Mouse (Mus musculus) hindbrain, postnatal 0 days (tissue): ENCODE results near the gene Ptov1. TPM values are rescaled to one million over a fixed set of nuclear protein-coding genes. Genes with fewer than 3 reads are reported as not detected.

ENCODE experiments used
- ATAC-seq: fragments of 200-750 bp; cut with Nextera tagmentation; 2 replicates; pipeline ENCODE4 v1.8.0; 2017; ENCODE audit warnings: mild to moderate bottlenecking, moderate TSS enrichment, moderate library complexity
- DNase-seq: peaks from one replicate; pipeline ENCODE4 v3.0.0-alpha.2; 2015; ENCODE audit warnings: low spot score
- H3K27ac ChIP-seq: fragments of 300-500 bp; sonication (generic); 2 replicates; pipeline ENCODE4 v1.5.1; 2014; ENCODE audit warnings: mild to moderate bottlenecking
- H3K27me3 ChIP-seq: fragments of 300-500 bp; sonication (generic); 2 replicates; pipeline ENCODE4 v1.6.1; 2014; ENCODE audit warnings: low read length, mixed read lengths; ENCODE audit not compliant: insufficient read depth
- H3K36me3 ChIP-seq: fragments of 300-500 bp; sonication (generic); 2 replicates; pipeline ENCODE4 v1.6.1; 2014; ENCODE audit warnings: low read length, mixed read lengths; ENCODE audit not compliant: insufficient read depth
- H3K4me1 ChIP-seq: fragments of 300-500 bp; sonication (generic); 2 replicates; pipeline ENCODE4 v1.6.1; 2014; ENCODE audit warnings: antibody characterized with exemption, low read length, mixed read lengths; ENCODE audit not compliant: insufficient read depth
- H3K4me2 ChIP-seq: fragments of 300-500 bp; sonication (generic); 2 replicates; pipeline ENCODE4 v1.6.1; 2014; ENCODE audit warnings: low read depth, mild to moderate bottlenecking, low read length, moderate library complexity, mixed read lengths
- H3K4me3 ChIP-seq: fragments of 300-500 bp; sonication (generic); 2 replicates; pipeline ENCODE4 v1.5.1; 2014; ENCODE audit warnings: low read length
- H3K9ac ChIP-seq: fragments of 300-500 bp; sonication (generic); replicated peaks from 2 replicates; pipeline ENCODE4 v1.6.1; 2014; ENCODE audit warnings: mild to moderate bottlenecking, low read length, moderate library complexity, mixed read lengths
- H3K9me3 ChIP-seq: fragments of 300-500 bp; sonication (generic); 2 replicates; pipeline ENCODE4 v1.6.1; 2016; ENCODE audit warnings: low read length, mixed read lengths
- CTCF ChIP-seq: IDR thresholded peaks from 2 replicates; pipeline ENCODE4 v1.5.1; 2016; ENCODE audit warnings: antibody characterized with exemption, control low read depth, low read depth
- WGBS: fragments of 180-500 bp; shearing (Covaris S2); extraction: QIAGEN DNeasy Blood & Tissue Kit; methylation state at CpG from one replicate; pipeline ENCODE4 v1.1.7; 2014; 5-methylcytosine and 5-hydroxymethylcytosine counted together
- polyA plus RNA-seq: library from polyadenylated mRNA; unstranded; fragments of >200 nt; fragmentation: Nextera tagmentation; extraction: Ambion mirVana; gene quantifications from 2 replicates; pipeline ENCODE4 v1.2.1, GENCODE M21; 2015
- total RNA-seq: library from RNA; depleted of rRNA; stranded (reverse); fragments of >200 nt; gene quantifications from 2 replicates; pipeline ENCODE4 v1.2.3, GENCODE M21; 2014

Ptov1 gene
- total and polyA plus RNA-seq, 2 experiments from 2014 or later = 438 to 597 TPM

DNA sequence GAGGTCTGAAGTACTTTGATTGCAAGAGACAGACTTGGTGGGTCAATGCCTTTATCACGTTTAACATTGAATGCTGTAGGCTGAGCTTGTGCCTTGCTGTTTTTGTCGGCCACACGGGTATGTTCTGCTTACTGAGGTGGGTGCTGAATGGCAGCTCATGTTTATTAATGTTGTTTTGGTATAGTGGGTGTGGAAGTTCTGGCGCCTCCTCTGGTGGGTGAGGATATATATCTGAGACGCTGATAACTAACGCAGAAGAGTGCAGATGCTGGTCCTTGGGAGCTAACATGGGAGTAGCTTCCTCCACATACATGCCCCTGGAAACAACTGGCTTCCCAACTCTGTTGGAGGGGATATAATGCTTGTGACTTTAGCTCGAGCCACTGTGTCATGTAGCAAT, 46.2 kb downstream of the Ptov1 start:
- Histone ChIP-seq H3K9me3 (no peaks in the 10 kb centered on the region), H3K4me2 (no peak overlapping the region), H3K9ac (no peak overlapping the region), H3K27me3 (no peaks in the 10 kb centered on the region), H3K4me3 (no peak overlapping the region), H3K4me1 (peaks cover 8% of the 10 kb centered on the region), H3K27ac (no peak overlapping the region), H3K36me3 (no peaks in the 10 kb centered on the region; the same call in 1 of the 2 replicates)
- ATAC-seq = no peak
- WGBS = 36% methylated on average over 7 of the region's 7 CpGs
- DNase-seq = no peak
- TF ChIP-seq CTCF = peak; percentile 53

DNA sequence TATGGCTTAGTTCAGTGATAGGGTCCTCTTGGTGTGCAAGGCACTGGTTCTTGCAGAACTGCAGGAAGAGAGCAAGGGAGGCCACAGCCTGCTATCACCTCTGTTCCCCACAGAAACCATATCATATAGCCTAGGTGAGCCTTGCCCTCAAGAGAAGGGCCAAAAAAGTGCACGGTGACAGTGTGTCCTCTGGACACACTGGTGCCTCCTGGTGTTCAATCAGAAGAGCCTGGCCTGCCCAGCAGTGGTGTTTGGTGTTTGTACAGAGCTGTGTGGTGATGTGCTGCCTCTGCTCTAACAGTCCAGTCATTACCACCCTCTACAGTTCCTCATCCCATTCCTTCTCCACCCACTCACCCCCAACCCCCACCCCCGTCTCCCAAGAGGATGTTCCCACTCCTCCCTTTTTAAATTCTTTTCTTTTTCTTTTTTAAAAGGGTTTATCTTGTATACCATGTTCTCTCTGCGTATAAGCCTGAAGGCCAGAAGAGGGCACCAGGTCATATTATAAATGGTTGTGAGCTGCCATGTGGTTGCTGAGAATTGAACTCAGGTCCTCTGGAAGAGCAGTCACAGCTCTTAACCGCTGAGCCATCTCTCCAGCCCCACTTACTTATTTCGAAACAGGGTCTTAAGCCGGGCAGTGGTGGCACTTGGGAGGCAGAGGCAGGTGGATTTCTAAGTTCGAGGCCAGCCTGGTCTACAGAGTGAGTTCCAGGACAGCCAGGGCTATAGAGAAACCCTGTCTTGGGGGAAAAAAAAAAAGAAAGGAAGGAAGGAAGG, 47.7 kb downstream of the Ptov1 start:
- 89% methylated on average over 7 of the region's 7 CpGs for WGBS

DNA sequence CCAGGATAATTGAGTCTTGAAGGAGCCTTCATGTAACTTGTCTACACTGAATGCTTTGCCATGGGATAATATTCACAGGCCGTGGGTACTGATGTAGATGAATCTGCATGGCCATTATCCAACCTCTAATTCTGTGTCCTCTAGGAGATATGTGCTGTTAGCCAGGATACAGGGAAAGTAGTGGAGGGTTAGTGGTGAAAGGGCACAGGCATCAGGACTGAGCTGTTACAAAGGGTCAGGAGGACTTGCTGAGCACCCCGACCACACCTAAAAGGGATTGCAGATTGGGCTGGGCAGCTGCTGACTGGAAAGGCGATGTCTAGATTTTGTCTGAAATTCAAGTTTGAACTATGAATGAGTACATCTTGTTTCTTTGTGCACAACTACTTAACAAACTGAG, 49.1 kb downstream of the Ptov1 start:
- no peak overlapping the region for H3K4me3 ChIP-seq
- DNase-seq (no peak), ATAC-seq (no peak)
- H3K36me3 ChIP-seq = no peaks in the 10 kb centered on the region
- no peak overlapping the region for H3K4me2 ChIP-seq
- 80% methylated on average over 3 of the region's 3 CpGs for WGBS
- no peaks in the 10 kb centered on the region for H3K9me3 ChIP-seq
- TF ChIP-seq CTCF = no peak
- H3K27me3 ChIP-seq = no peaks in the 10 kb centered on the region
- H3K9ac ChIP-seq = no peak overlapping the region
- no peak overlapping the region for H3K27ac ChIP-seq
- peaks cover 21% of the 10 kb centered on the region for H3K4me1 ChIP-seq

More for the DNA sequence above, 47.7 kb downstream of the Ptov1 start:
- DNase-seq (no peak), ATAC-seq (no peak)
- no peaks in the 10 kb centered on the region for H3K27me3 ChIP-seq
- H3K4me1 ChIP-seq = peaks cover 21% of the 10 kb centered on the region
- H3K9me3 ChIP-seq = no peaks in the 10 kb centered on the region
- no peak overlapping the region for H3K4me2 ChIP-seq
- no peak overlapping the region for H3K27ac ChIP-seq
- peak; percentile 7; the same call in 1 of the 2 replicates for TF ChIP-seq CTCF
- H3K4me3 ChIP-seq = no peak overlapping the region
- no peaks in the 10 kb centered on the region for H3K36me3 ChIP-seq
- no peak overlapping the region for H3K9ac ChIP-seq

DNA sequence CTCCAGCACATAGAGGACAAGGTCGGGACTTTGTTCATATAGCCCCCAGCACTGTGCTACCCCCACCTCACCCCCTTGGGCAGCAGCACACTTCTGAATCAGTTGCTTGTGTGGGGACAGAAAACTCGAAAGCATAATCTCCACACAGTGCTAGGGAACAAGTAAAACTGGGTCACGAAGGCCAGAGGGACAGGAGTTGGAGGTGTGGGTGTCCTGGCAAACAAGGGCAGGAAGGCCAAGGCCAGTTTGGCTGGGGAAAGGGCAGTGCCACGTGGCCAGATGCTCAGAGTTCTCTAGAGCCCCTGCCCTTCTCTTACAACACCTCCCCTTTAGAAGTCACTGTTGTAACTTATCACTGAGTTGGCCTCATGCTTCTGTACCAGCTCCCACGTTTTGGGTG, 49.7 kb downstream of the Ptov1 start:
- no peak for ATAC-seq
- H3K4me1 ChIP-seq = peaks cover 23% of the 10 kb centered on the region
- no peak overlapping the region for H3K4me3 ChIP-seq
- no peaks in the 10 kb centered on the region for H3K36me3 ChIP-seq
- H3K27me3 ChIP-seq = no peaks in the 10 kb centered on the region
- no peaks in the 10 kb centered on the region for H3K9me3 ChIP-seq
- WGBS = 70% methylated on average over 5 of the region's 5 CpGs
- H3K9ac ChIP-seq = no peak overlapping the region
- no peak overlapping the region for H3K27ac ChIP-seq
- no peak overlapping the region for H3K4me2 ChIP-seq
- no peak for DNase-seq
- TF ChIP-seq CTCF = no peak

DNA sequence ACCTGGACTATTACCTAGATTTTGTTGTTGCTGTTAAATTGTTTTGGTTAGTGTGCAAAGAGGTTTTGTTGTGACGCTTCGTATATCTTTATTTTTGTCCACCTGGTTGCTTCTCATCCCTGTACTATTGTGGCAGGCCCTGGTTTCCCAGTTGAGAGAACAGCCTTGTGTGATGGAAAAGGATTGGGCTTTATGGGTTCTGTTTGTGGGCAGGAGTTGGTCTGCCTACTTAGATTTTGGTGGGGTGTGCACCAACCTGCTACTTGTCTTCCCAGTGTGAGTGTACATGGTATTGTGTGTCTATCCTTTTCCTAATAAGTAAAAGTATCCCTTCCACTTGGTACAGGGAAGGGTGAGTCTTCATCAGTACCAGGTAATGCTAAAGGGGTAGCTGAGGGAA, 50.2 kb downstream of the Ptov1 start:
- WGBS = 85% methylated on average over 2 of the region's 2 CpGs
- H3K36me3 ChIP-seq = no peaks in the 10 kb centered on the region
- H3K27ac ChIP-seq = 0 out of 2 replicates have a peak overlapping the region, but pooled peaks have one; percentile 20
- H3K4me1 ChIP-seq = peaks cover 23% of the 10 kb centered on the region
- peak overlapping the region; percentile 87 for H3K4me2 ChIP-seq
- H3K4me3 ChIP-seq = no peak overlapping the region
- H3K9me3 ChIP-seq = no peaks in the 10 kb centered on the region
- DNase-seq (no peak), ATAC-seq (no peak)
- H3K9ac ChIP-seq = peak overlapping the region; percentile 37
- H3K27me3 ChIP-seq = no peaks in the 10 kb centered on the region
- no peak for TF ChIP-seq CTCF

DNA sequence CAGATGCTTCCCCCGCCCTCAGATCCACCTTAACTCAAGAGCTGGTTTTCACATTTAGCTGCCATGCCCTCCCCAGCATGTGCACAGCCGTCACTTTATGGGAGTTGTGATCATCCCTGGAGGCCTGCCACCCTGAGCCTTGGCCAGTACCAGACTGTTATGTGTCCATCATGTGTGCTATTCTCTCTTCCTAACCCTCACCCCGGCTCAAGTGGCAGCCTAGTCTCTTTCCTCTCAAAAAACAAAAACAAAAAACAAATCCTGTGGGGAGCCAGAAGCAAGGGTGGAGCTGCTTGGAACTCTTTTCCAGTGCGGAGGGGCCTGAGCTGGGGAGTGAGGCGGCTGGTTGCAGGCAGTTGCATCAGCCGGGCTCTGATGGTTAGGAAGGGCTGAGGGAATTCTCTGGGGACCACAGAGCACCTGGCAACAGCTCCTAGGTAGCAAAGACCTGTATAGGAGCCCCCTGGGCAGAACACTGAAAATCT, 50.8 kb downstream of the Ptov1 start:
- Histone ChIP-seq H3K9ac (peak overlapping the region; percentile 37), H3K27me3 (no peaks in the 10 kb centered on the region), H3K9me3 (no peaks in the 10 kb centered on the region), H3K27ac (0 out of 2 replicates have a peak overlapping the region, but pooled peaks have one; percentile 20), H3K4me3 (peak overlapping the region; percentile 85; the same call in 1 of the 2 replicates), H3K4me2 (peak overlapping the region; percentile 87), H3K36me3 (no peaks in the 10 kb centered on the region), H3K4me1 (peaks cover 23% of the 10 kb centered on the region)
- TF ChIP-seq CTCF = no peak
- ATAC-seq (no peak), DNase-seq (peak; percentile 42)
- WGBS = 35% methylated on average over 6 of the region's 6 CpGs

DNA sequence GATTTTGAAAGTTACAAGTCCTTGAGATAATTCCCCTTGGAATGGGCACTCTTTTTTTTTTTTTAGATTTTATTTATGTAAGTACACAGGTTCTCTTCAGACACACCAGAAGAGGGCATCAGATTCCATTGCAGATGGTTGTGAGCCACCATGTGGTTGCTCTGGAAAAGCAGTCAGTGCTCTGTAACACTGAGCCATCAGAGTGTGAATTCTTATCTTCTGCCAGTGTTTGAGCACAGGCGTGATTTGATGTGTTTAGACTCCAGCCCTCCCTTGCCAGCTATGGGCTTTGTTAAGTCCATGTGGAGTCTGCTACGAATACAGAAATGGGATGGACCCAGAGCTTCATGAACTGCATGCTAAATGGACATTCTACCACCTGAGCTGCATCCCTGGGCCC, 51.4 kb downstream of the Ptov1 start:
- H3K36me3 ChIP-seq = no peaks in the 10 kb centered on the region
- peak overlapping the region; percentile 87 for H3K4me2 ChIP-seq
- H3K4me1 ChIP-seq = peaks cover 23% of the 10 kb centered on the region
- H3K27ac ChIP-seq = no peak overlapping the region
- H3K9me3 ChIP-seq = no peaks in the 10 kb centered on the region
- H3K9ac ChIP-seq = peak overlapping the region; percentile 93; the same call in 1 of the 2 replicates
- ATAC-seq (no peak), DNase-seq (peak; percentile 31)
- peak overlapping the region; percentile 85 for H3K4me3 ChIP-seq
- WGBS = 13% methylated on average over 2 of the region's 2 CpGs
- H3K27me3 ChIP-seq = no peaks in the 10 kb centered on the region
- TF ChIP-seq CTCF = peak; percentile 57
